Mouse (Mus musculus) liver, embryonic 13.5 days (tissue): ENCODE data around the gene Gm43552. TPM values are rescaled to one million over a fixed set of nuclear protein-coding genes. Genes with fewer than 3 reads are reported as not detected.
"Not testable (repeated sequence)": the region's sequence is repeated elsewhere in the genome, so short reads cannot be mapped to it uniquely, and the experiment has no call there.

Experiments
- ATAC-seq: fragments of 200-750 bp; cut with Nextera tagmentation; 2 replicates; pipeline ENCODE4 v1.8.0; 2017; ENCODE audit warnings: low read depth, mild to moderate bottlenecking, moderate number of reproducible peaks, moderate library complexity
- DNase-seq: peaks from one replicate; pipeline ENCODE4 v3.0.0; 2022
- H3K27ac ChIP-seq: fragments of 300-500 bp; sonication (generic); 2 replicates; pipeline ENCODE4 v1.5.1; 2015; ENCODE audit warnings: moderate library complexity, mild to moderate bottlenecking, inconsistent platforms
- H3K27me3 ChIP-seq: fragments of 300-500 bp; sonication (generic); 2 replicates; pipeline ENCODE4 v1.6.1; 2015; ENCODE audit warnings: mild to moderate bottlenecking, inconsistent platforms
- H3K36me3 ChIP-seq: fragments of 300-500 bp; sonication (generic); 2 replicates; pipeline ENCODE4 v1.6.1; 2015; ENCODE audit warnings: mild to moderate bottlenecking, inconsistent platforms
- H3K4me1 ChIP-seq: fragments of 300-500 bp; sonication (generic); replicated peaks from 2 replicates; pipeline ENCODE4 v1.6.1; 2015; ENCODE audit warnings: inconsistent platforms
- H3K4me2 ChIP-seq: fragments of 300-500 bp; sonication (generic); 2 replicates; pipeline ENCODE4 v1.6.1; 2015; ENCODE audit warnings: inconsistent platforms, mild to moderate bottlenecking, moderate library complexity
- H3K4me3 ChIP-seq: fragments of 300-500 bp; sonication (generic); replicated peaks from 2 replicates; pipeline ENCODE4 v1.5.1; 2015; ENCODE audit warnings: mild to moderate bottlenecking, inconsistent platforms
- H3K9ac ChIP-seq: fragments of 300-500 bp; sonication (generic); 2 replicates; pipeline ENCODE4 v1.6.1; 2015; ENCODE audit warnings: mild to moderate bottlenecking, inconsistent platforms
- H3K9me3 ChIP-seq: fragments of 300-500 bp; sonication (generic); replicated peaks from 2 replicates; pipeline ENCODE4 v1.6.1; 2016; ENCODE audit warnings: inconsistent platforms
- WGBS: fragments of 180-500 bp; shearing (Covaris S2); methylation state at CpG from one replicate; pipeline ENCODE4 v1.1.7; 2015; ENCODE audit not compliant: insufficient replicate concordance; 5-methylcytosine and 5-hydroxymethylcytosine counted together
- polyA plus RNA-seq: library from polyadenylated mRNA; unstranded; fragments of >200 nt; fragmentation: Nextera tagmentation; extraction: Ambion mirVana; gene quantifications from 2 replicates; pipeline ENCODE4 v1.2.1, GENCODE M21; 2015

The Gm43552 gene
- polyA plus RNA-seq, 1 experiment from 2014 or later = 1.0 TPM

DNA sequence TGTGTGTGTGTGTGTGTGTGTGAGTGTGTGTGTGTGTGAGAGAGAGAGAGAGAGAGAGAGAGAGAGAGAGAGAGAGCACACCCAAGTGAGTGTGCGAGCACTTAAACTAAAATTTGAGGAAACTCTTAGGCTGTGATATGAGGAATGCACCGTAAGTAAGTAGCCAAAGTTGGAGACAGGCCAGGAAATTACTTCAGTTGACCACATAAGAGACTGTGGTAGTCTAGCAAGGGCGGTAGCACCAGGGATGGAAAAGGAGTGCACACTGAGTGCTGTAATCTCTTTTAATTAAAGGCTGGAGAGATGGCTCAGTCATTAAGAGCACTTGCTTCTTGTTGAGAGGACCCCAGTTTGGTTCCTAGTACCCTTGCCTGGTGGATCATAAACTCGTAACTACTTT, 2.8 kb downstream of the Gm43552 start:
- WGBS = 63% methylated on average over 4 of the region's 4 CpGs
- H3K9me3 ChIP-seq = no peaks in the 10 kb centered on the region
- DNase-seq = no peak
- H3K4me3 ChIP-seq = no peak overlapping the region
- H3K27me3 ChIP-seq = peaks cover 8% of the 10 kb centered on the region
- H3K27ac ChIP-seq = no peak overlapping the region
- ATAC-seq = no peak
- H3K9ac ChIP-seq = no peak overlapping the region
- peaks cover 30% of the 10 kb centered on the region for H3K4me1 ChIP-seq
- H3K36me3 ChIP-seq = no peaks in the 10 kb centered on the region
- H3K4me2 ChIP-seq = no peak overlapping the region

DNA sequence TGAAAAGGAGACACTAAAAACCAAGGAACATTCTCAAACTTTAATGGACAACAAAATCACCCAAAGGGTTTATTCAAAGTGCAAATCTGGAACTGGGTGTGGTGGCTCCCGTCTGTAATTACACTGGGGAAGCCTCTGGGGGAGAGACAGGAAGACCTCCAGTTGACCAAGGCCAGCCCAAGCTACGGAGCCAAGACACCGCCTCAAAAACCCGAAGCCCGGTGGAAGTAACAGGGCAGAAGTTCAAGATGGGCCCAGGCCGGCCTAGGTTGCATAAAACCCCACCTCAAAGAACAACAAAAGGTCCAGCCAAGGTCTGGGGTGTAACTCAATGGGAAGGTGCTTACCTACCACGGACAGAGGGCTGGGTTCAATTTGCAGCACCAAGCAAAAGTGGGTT, 3.9 kb downstream of the Gm43552 start:
- H3K27me3 ChIP-seq = peaks cover 8% of the 10 kb centered on the region
- H3K9me3 ChIP-seq = no peaks in the 10 kb centered on the region
- H3K27ac ChIP-seq = no peak overlapping the region
- peaks cover 36% of the 10 kb centered on the region for H3K4me1 ChIP-seq
- 63% methylated on average over 7 of the region's 7 CpGs for WGBS
- no peak for DNase-seq
- no peaks in the 10 kb centered on the region for H3K36me3 ChIP-seq
- no peak overlapping the region for H3K9ac ChIP-seq
- ATAC-seq = no peak
- no peak overlapping the region for H3K4me3 ChIP-seq
- H3K4me2 ChIP-seq = no peak overlapping the region

DNA sequence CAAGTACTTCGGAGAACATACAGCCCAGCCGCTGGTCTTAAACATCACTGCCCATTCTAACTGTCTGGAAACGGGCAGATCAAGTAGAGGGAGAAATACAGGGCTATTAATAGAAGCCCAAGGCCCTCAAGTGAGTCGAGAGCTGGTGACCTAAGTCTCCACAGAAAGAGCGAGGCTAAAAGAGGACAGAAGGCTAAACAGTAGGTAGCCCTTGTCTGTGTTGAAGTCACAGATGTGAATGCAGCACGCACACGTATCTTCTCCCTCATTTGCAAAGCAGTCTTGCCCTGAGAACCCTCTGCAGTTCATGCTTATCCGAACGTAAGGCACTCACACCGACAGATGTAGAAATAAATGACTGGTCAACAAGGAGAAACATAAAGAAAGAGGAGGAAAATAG, 5.3 kb downstream of the Gm43552 start:
- peaks cover 8% of the 10 kb centered on the region for H3K27me3 ChIP-seq
- DNase-seq = no peak
- no peak overlapping the region for H3K4me2 ChIP-seq
- H3K4me3 ChIP-seq = no peak overlapping the region
- no peaks in the 10 kb centered on the region for H3K36me3 ChIP-seq
- no peaks in the 10 kb centered on the region for H3K9me3 ChIP-seq
- 65% methylated on average over 10 of the region's 10 CpGs for WGBS
- H3K27ac ChIP-seq = no peak overlapping the region
- H3K4me1 ChIP-seq = peaks cover 29% of the 10 kb centered on the region
- no peak for ATAC-seq
- no peak overlapping the region for H3K9ac ChIP-seq

GRCm38 (mm10) chr5:65486514-65486913, 6.1 kb downstream of the Gm43552 start:
- no peak for ATAC-seq
- WGBS = 61% methylated on average over 2 of the region's 2 CpGs
- H3K9ac ChIP-seq = no peak overlapping the region

GRCm38 (mm10) chr5:65482996-65483395, 9.6 kb downstream of the Gm43552 start:
- no peak for ATAC-seq
- WGBS = 76% methylated on average over 4 of the region's 4 CpGs
- H3K27me3 ChIP-seq = no peaks in the 10 kb centered on the region
- H3K4me1 ChIP-seq = peaks cover 32% of the 10 kb centered on the region
- no peak overlapping the region for H3K4me3 ChIP-seq
- no peak overlapping the region for H3K4me2 ChIP-seq
- H3K9me3 ChIP-seq = no peaks in the 10 kb centered on the region
- DNase-seq = no peak
- no peak overlapping the region for H3K9ac ChIP-seq
- H3K36me3 ChIP-seq = no peaks in the 10 kb centered on the region
- H3K27ac ChIP-seq = no peak overlapping the region

More at GRCm38 (mm10) chr5:65486514-65486913, 6.1 kb downstream of the Gm43552 start:
- H3K4me1 ChIP-seq = peaks cover 23% of the 10 kb centered on the region
- no peak for DNase-seq
- peaks cover 6% of the 10 kb centered on the region for H3K27me3 ChIP-seq
- no peaks in the 10 kb centered on the region for H3K9me3 ChIP-seq
- H3K4me3 ChIP-seq = no peak overlapping the region
- no peak overlapping the region for H3K4me2 ChIP-seq
- no peaks in the 10 kb centered on the region for H3K36me3 ChIP-seq
- H3K27ac ChIP-seq = no peak overlapping the region

- no peak for DNase-seq
- Histone ChIP-seq H3K4me2 (no peak overlapping the region), H3K9ac (no peak overlapping the region), H3K9me3 (no peaks in the 10 kb centered on the region), H3K36me3 (no peaks in the 10 kb centered on the region), H3K4me3 (no peak overlapping the region), H3K4me1 (peaks cover 49% of the 10 kb centered on the region), H3K27me3 (no peaks in the 10 kb centered on the region), H3K27ac (no peak overlapping the region)
- ATAC-seq = peak; percentile 37; the same call in 1 of the 2 replicates
- WGBS = 12% methylated on average over 4 of the region's 4 CpGs
These were observed 12.1 kb downstream of the Gm43552 start for GRCm38 (mm10) chr5:65480511-65480910.

DNA sequence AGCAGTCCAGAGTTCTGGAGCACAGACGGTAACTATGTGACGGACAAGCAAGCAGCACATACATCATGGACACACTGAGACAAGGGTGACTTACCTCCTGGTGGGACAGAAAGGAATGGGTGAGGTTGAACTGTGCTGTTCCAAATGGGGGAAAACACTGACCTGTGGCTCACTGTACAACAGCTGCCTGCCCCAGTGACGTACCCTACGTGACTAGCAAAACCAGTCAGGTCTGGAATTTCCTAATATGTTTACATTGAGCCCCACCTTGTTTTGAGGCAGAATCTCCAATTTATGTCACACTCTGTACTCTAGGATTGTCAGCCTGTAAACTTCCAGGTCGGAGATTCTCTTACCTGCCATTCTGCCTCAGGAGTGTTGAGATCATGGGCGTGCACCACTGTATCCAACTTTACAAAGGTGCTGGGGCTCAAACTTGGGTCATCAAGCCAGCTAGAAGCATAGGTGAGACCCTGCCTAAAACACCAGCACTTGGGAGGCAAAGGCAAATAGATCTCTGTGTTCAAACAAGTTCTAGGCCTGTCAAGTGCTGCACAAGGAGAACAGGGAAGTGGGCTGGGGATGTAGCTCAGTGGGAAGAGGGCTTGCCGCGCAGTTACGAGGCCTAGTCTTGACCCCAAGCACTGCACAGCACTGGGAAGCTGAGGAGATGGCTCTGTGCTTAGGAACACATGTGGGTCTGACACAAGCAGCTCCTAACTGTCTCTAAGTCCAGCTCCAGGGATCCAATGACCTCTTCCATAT, 12.8 kb downstream of the Gm43552 start:
- no peak overlapping the region for H3K4me2 ChIP-seq
- no peaks in the 10 kb centered on the region for H3K27me3 ChIP-seq
- no peaks in the 10 kb centered on the region for H3K36me3 ChIP-seq
- no peak overlapping the region for H3K4me3 ChIP-seq
- peaks cover 53% of the 10 kb centered on the region for H3K4me1 ChIP-seq
- no peak overlapping the region for H3K9ac ChIP-seq
- no peak for ATAC-seq
- peak overlapping the region; percentile 36; the same call in 1 of the 2 replicates for H3K27ac ChIP-seq
- WGBS = 75% methylated on average over 9 of the region's 9 CpGs
- DNase-seq = no peak
- no peaks in the 10 kb centered on the region for H3K9me3 ChIP-seq

DNA sequence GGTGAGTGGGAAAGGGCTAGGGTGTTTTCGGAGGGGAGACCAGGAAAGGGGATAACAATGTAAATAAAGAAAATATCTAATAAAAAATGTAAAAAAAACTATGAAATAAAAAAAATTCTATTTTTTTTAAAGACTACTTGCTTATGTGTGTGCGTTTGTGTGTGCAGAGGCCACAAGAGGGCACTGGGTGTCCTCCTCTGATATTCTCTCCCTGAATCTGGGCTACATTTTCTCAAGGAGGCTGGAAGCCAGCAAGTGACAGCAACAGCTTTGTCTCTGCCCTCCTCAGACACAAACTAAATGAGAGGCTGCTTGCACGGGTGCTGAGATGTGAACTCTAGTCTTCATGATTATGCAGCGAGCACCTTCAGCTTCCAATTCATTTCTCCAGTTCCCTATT, 14.4 kb downstream of the Gm43552 start:
- no peaks in the 10 kb centered on the region for H3K36me3 ChIP-seq
- no peaks in the 10 kb centered on the region for H3K27me3 ChIP-seq
- peaks cover 45% of the 10 kb centered on the region for H3K4me1 ChIP-seq
- 62% methylated on average over 4 of the region's 4 CpGs for WGBS
- H3K9ac ChIP-seq = no peak overlapping the region
- H3K4me3 ChIP-seq = no peak overlapping the region
- H3K27ac ChIP-seq = 0 out of 2 replicates have a peak overlapping the region, but pooled peaks have one; percentile 29
- ATAC-seq (no peak), DNase-seq (no peak)
- no peak overlapping the region for H3K4me2 ChIP-seq
- no peaks in the 10 kb centered on the region for H3K9me3 ChIP-seq

GRCm38 (mm10) chr5:65476739-65477138, 15.9 kb downstream of the Gm43552 start:
- not testable (repeated sequence) for H3K4me2 ChIP-seq, H3K36me3 ChIP-seq, H3K27me3 ChIP-seq, H3K9ac ChIP-seq, H3K9me3 ChIP-seq, H3K4me3 ChIP-seq
- Histone ChIP-seq H3K27ac (peak overlapping the region; percentile 65), H3K4me1 (peaks cover 45% of the 10 kb centered on the region)
- peak; percentile 84 for ATAC-seq
- 25% methylated on average over 4 of the region's 4 CpGs for WGBS
- DNase-seq = peak; percentile 44

- no peaks in the 10 kb centered on the region for H3K36me3 ChIP-seq
- H3K9me3 ChIP-seq = no peaks in the 10 kb centered on the region
- peak overlapping the region; percentile 65 for H3K27ac ChIP-seq
- 34% methylated on average over 2 of the region's 2 CpGs for WGBS
- peaks cover 43% of the 10 kb centered on the region for H3K4me1 ChIP-seq
- ATAC-seq (no peak), DNase-seq (no peak)
- H3K27me3 ChIP-seq = no peaks in the 10 kb centered on the region
- no peak overlapping the region for H3K9ac ChIP-seq
- no peak overlapping the region for H3K4me3 ChIP-seq
- H3K4me2 ChIP-seq = no peak overlapping the region
These were observed 16.8 kb downstream of the Gm43552 start for GRCm38 (mm10) chr5:65475806-65476205.

DNA sequence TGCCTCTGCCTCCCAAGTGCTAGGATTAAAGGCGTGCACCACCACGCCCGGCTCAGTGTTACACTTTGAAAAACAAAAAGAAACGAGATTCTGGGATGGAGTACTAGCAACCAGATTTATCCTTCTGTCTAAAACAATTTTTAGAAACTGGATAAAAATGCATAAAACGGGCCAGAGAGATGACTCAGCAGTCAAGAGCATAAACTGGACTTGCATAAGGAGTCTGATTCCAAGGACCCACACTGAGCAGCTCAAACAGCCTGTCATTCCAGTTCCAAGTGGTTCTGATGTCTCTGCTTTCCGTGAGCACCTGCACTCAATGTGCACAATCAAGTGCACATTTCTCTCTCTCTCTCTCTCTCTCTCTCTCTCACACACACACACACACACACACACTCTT, 22.9 kb downstream of the Gm43552 start:
- H3K9ac ChIP-seq = no peak overlapping the region
- peaks cover 21% of the 10 kb centered on the region for H3K36me3 ChIP-seq
- H3K27me3 ChIP-seq = no peaks in the 10 kb centered on the region
- no peak overlapping the region for H3K27ac ChIP-seq
- DNase-seq (no peak), ATAC-seq (no peak)
- WGBS = 72% methylated on average over 6 of the region's 6 CpGs
- no peak overlapping the region for H3K4me2 ChIP-seq
- no peaks in the 10 kb centered on the region for H3K4me1 ChIP-seq
- no peaks in the 10 kb centered on the region for H3K9me3 ChIP-seq
- H3K4me3 ChIP-seq = no peak overlapping the region

DNA sequence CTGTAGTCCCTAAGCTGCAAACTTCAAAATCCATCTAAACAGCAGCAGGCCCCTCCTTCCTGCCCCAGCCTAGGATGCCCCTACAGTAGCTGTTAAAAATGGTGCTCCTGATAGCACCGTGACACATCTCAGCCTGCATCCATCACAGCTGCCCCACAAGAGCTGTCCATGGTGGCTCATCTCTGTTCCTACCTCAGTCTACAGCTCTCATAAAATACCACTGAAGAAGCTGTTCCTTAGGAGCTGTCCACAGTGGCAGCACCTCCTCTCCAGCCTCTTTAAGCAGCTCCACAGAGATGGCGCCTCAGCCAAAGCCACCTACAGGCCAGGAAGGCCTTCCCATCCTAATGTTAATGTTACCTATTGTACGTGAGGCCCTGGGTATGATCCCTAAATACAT, 25.7 kb downstream of the Gm43552 start:
- H3K27me3 ChIP-seq = no peaks in the 10 kb centered on the region
- H3K4me3 ChIP-seq = no peak overlapping the region
- H3K27ac ChIP-seq = no peak overlapping the region
- ATAC-seq (no peak), DNase-seq (no peak)
- WGBS = 64% methylated on average over 3 of the region's 3 CpGs
- no peak overlapping the region for H3K4me2 ChIP-seq
- no peaks in the 10 kb centered on the region for H3K9me3 ChIP-seq
- no peaks in the 10 kb centered on the region for H3K4me1 ChIP-seq
- H3K9ac ChIP-seq = no peak overlapping the region
- peaks cover 21% of the 10 kb centered on the region for H3K36me3 ChIP-seq
